Mouse (Mus musculus): Measurements from ENCODE around the gene Hist1h2ad. TPM values are rescaled to one million over a fixed set of nuclear protein-coding genes. Genes with fewer than 3 reads are reported as not detected.
"Not testable (repeated sequence)": the region's sequence is repeated elsewhere in the genome, so short reads cannot be mapped to it uniquely, and the experiment has no call there.

Hist1h2ad gene
- polyA plus RNA-seq, 1 experiment from 2014 or later, result 2.7 TPM

DNA sequence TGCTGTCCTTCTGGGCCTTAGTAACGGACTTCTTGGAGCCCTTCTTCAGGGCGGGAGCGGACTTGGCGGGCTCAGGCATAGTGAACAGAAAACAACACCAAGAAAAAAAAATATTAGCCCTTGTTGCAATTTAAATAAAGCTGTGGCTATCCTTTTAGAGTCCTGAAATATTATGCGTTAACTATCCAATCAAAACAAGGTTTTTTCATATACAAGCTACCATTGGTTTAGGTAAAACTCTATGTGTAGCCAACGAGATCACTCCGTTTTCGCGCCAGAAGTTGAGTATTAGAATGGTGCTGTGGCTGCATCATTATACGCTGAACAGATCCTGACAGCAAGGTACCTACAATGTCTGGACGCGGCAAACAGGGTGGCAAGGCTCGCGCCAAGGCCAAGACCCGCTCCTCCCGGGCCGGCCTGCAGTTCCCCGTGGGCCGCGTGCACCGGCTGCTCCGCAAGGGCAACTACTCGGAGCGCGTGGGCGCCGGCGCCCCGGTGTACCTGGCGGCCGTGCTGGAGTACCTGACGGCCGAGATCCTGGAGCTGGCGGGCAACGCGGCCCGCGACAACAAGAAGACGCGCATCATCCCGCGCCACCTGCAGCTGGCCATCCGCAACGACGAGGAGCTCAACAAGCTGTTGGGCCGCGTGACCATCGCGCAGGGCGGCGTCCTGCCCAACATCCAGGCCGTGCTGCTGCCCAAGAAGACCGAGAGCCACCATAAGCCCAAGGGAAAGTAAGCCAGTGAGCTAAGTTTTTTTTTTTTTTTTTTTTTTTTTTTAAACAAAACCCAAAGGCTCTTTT, 40.4 kb upstream of the Hist1h2ad start, which contains the start of gene Hist1h2af:
TSS of gene Hist1h2af (plus strand) at position 347 of the 808 bp plus-strand sequence.
- ATAC-seq (ENCODE audit: insufficient number of reproducible peaks, insufficient read depth, low FRiP score, low TSS enrichment, low read depth), result peak; percentile 11; the same call in 1 of the 2 replicates
- Histone ChIP-seq H3K9ac (replicated peaks) (peak within 1 kb of the TSS; percentile 82), H3K4me3 (replicated peaks) (peak within 1 kb of the TSS; percentile 50), H3K4me2 (peak within 1 kb of the TSS; percentile 69), H3K4me1 (replicated peaks) (peaks cover 42% of the 10 kb centered on the region), H3K27ac (peak within 1 kb of the TSS; percentile 98)
- not testable (repeated sequence) for H3K27me3 ChIP-seq, H3K36me3 ChIP-seq, H3K9me3 ChIP-seq
- under 1% methylated on average over 28 of the region's 53 CpGs for WGBS

GRCm38 (mm10) chr13:23534368-23535131, 39.6 kb upstream of the Hist1h2ad start:
- under 1% methylated on average over 15 of the region's 15 CpGs for WGBS
- ATAC-seq (ENCODE audit: insufficient number of reproducible peaks, insufficient read depth, low FRiP score, low TSS enrichment, low read depth), result peak; percentile 0; the same call in 1 of the 2 replicates

DNA sequence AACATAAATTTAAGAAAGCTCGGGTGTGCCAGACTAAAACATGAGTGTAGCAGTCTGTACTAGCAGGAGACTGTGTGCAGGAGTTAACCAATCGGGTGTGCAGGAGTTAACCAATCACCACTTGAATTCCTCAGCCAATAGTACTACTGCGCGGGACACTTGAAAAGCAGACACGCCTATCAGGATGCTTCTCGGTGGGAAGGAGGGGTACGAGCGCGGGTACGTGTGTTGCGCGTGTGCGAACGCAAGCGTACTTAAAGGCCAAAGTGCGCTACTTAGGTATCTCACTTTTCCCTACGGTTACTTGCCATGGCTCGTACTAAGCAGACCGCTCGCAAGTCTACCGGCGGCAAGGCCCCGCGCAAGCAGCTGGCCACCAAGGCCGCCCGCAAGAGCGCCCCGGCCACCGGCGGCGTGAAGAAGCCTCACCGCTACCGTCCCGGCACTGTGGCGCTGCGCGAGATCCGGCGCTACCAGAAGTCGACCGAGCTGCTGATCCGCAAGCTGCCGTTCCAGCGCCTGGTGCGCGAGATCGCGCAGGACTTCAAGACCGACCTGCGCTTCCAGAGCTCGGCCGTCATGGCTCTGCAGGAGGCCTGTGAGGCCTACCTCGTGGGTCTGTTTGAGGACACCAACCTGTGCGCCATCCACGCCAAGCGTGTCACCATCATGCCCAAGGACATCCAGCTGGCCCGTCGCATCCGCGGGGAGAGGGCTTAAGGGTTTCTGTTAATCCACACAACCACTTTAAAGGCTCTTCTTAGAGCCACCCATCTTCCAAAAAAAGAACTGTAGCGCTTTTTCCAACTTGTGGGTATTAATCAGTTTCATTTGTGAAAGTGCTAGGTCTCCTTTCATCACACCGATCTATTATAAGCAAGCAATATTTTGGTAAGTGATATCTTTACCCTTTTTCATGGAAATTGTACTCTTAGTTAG, 38.8 kb upstream of the Hist1h2ad start, which contains the start of gene Hist1h3g:
TSS of gene Hist1h3g (plus strand) at position 286 of the 939 bp plus-strand sequence.
- H3K9ac ChIP-seq (replicated peaks), result peak within 1 kb of the TSS; percentile 72
- H3K27me3 ChIP-seq, H3K36me3 ChIP-seq, H3K9me3 ChIP-seq: not testable (repeated sequence)
- peak within 1 kb of the TSS; percentile 69 for H3K4me2 ChIP-seq
- peaks cover 38% of the 10 kb centered on the region for H3K4me1 ChIP-seq (replicated peaks)
- H3K27ac ChIP-seq, result peak within 1 kb of the TSS; percentile 98
- H3K4me3 ChIP-seq (replicated peaks), result peak within 1 kb of the TSS; percentile 50
- ATAC-seq (ENCODE audit: insufficient number of reproducible peaks, insufficient read depth, low FRiP score, low TSS enrichment, low read depth), result peak; percentile 94
- under 1% methylated on average over 34 of the region's 62 CpGs for WGBS

More at GRCm38 (mm10) chr13:23534368-23535131, 39.6 kb upstream of the Hist1h2ad start:
- H3K9ac ChIP-seq (replicated peaks), result peak overlapping the region; percentile 66
- H3K27me3 ChIP-seq, result no peaks in the 10 kb centered on the region
- H3K4me3 ChIP-seq (replicated peaks), result peak overlapping the region; percentile 50
- H3K27ac ChIP-seq, result peak overlapping the region; percentile 98
- H3K4me2 ChIP-seq, result peak overlapping the region; percentile 69
- H3K9me3 ChIP-seq, result no peaks in the 10 kb centered on the region
- H3K36me3 ChIP-seq, result no peaks in the 10 kb centered on the region
- H3K4me1 ChIP-seq (replicated peaks), result peaks cover 38% of the 10 kb centered on the region

- Histone ChIP-seq H3K27me3 (no peaks in the 10 kb centered on the region), H3K36me3 (no peaks in the 10 kb centered on the region), H3K4me2 (peak overlapping the region; percentile 69), H3K27ac (peak overlapping the region; percentile 98), H3K4me3 (replicated peaks) (peak overlapping the region; percentile 50), H3K9me3 (no peaks in the 10 kb centered on the region), H3K9ac (replicated peaks) (peak overlapping the region; percentile 72), H3K4me1 (replicated peaks) (peaks cover 38% of the 10 kb centered on the region)
- ATAC-seq (ENCODE audit: insufficient number of reproducible peaks, insufficient read depth, low FRiP score, low TSS enrichment, low read depth), result no peak
- 21% methylated on average over 7 of the region's 7 CpGs for WGBS
Measured at GRCm38 (mm10) chr13:23536076-23536822, 37.9 kb upstream of the Hist1h2ad start.

GRCm38 (mm10) chr13:23537006-23537710, 37.0 kb upstream of the Hist1h2ad start:
- no peaks in the 10 kb centered on the region for H3K27me3 ChIP-seq
- no peaks in the 10 kb centered on the region for H3K9me3 ChIP-seq
- WGBS, result 86% methylated on average over 3 of the region's 3 CpGs
- H3K4me1 ChIP-seq (replicated peaks), result peaks cover 36% of the 10 kb centered on the region
- no peaks in the 10 kb centered on the region for H3K36me3 ChIP-seq
- peak overlapping the region; percentile 46 for H3K27ac ChIP-seq
- ATAC-seq (ENCODE audit: insufficient number of reproducible peaks, insufficient read depth, low FRiP score, low TSS enrichment, low read depth), result no peak
- peak overlapping the region; percentile 50 for H3K4me3 ChIP-seq (replicated peaks)
- peak overlapping the region; percentile 69 for H3K4me2 ChIP-seq
- no peak overlapping the region; the same call in 1 of the 2 replicates for H3K9ac ChIP-seq (replicated peaks)

GRCm38 (mm10) chr13:23538249-23538648, 35.9 kb upstream of the Hist1h2ad start:
- Histone ChIP-seq H3K9ac (replicated peaks) (no peak overlapping the region; the same call in 1 of the 2 replicates), H3K4me2 (peak overlapping the region; percentile 31), H3K27me3 (no peaks in the 10 kb centered on the region), H3K27ac (peak overlapping the region; percentile 72), H3K4me1 (replicated peaks) (peaks cover 30% of the 10 kb centered on the region), H3K36me3 (no peaks in the 10 kb centered on the region), H3K4me3 (replicated peaks) (no peak overlapping the region), H3K9me3 (no peaks in the 10 kb centered on the region)
- ATAC-seq (ENCODE audit: insufficient number of reproducible peaks, insufficient read depth, low FRiP score, low TSS enrichment, low read depth), result no peak
- WGBS, result 55% methylated on average over 5 of the region's 5 CpGs

- WGBS, result 60% methylated on average over 1 of the region's 1 CpGs
Measured at GRCm38 (mm10) chr13:23539821-23540220, 34.4 kb upstream of the Hist1h2ad start.

GRCm38 (mm10) chr13:23541497-23541896, 32.7 kb upstream of the Hist1h2ad start:
- Histone ChIP-seq H3K36me3 (no peaks in the 10 kb centered on the region), H3K4me3 (replicated peaks) (no peak overlapping the region), H3K4me2 (peak overlapping the region; percentile 71), H3K9ac (replicated peaks) (no peak overlapping the region), H3K9me3 (no peaks in the 10 kb centered on the region), H3K4me1 (replicated peaks) (peaks cover 21% of the 10 kb centered on the region), H3K27ac (no peak overlapping the region), H3K27me3 (no peaks in the 10 kb centered on the region)
- 79% methylated on average over 3 of the region's 3 CpGs for WGBS
- no peak for ATAC-seq (ENCODE audit: insufficient number of reproducible peaks, insufficient read depth, low FRiP score, low TSS enrichment, low read depth)

More at GRCm38 (mm10) chr13:23539821-23540220, 34.4 kb upstream of the Hist1h2ad start:
- not testable (repeated sequence) for H3K27me3 ChIP-seq; H3K4me3 ChIP-seq (replicated peaks); H3K27ac ChIP-seq; H3K36me3 ChIP-seq; H3K4me2 ChIP-seq; ATAC-seq (ENCODE audit: insufficient number of reproducible peaks, insufficient read depth, low FRiP score, low TSS enrichment, low read depth); H3K9me3 ChIP-seq; H3K9ac ChIP-seq (replicated peaks)
- peaks cover 25% of the 10 kb centered on the region for H3K4me1 ChIP-seq (replicated peaks)

DNA sequence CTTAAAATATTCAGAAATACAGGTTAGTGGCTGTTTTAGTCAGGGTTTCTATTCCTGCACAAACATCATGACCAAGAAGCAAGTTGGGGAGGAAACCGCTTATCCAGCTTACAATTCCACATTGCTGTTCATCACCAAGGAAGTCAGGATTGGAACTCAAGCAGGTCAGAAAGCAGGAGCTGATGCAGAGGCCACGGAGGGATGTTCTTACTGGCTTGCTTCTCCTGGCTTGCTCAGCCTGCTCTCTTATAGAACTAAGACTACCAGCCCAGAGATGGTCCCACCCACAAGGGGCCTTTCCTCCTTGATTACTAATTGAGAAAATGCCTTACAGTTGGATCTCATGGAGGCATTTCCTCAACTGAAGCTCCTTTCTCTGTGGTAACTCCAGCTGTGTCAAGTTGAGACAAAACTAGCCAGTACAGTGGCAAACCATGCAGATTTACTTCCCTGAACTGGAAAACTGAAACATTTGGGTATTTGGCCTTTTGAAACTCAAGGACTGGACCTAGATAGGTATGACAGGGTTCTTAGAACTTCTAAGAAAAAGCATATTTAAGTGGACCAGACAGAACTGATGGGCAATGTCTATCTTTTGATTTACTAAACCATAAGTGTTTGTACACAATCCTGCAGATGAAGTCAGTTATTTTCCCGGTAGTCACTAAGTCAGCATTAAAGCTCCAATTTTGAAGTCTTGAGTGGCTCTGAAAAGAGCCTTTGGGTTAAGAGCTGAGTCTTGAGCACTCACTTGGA, 31.8 kb upstream of the Hist1h2ad start:
- H3K36me3 ChIP-seq; H3K27me3 ChIP-seq; H3K9me3 ChIP-seq; ATAC-seq (ENCODE audit: insufficient number of reproducible peaks, insufficient read depth, low FRiP score, low TSS enrichment, low read depth): not testable (repeated sequence)
- Histone ChIP-seq H3K9ac (replicated peaks) (peak overlapping the region; percentile 70), H3K4me3 (replicated peaks) (peak overlapping the region; percentile 46), H3K4me2 (peak overlapping the region; percentile 71), H3K4me1 (replicated peaks) (peaks cover 13% of the 10 kb centered on the region), H3K27ac (peak overlapping the region; percentile 92)
- 8% methylated on average over 3 of the region's 3 CpGs for WGBS
